8 mouse cellular contexts compared by ENCODE assay signal in the genomic region with DNA sequence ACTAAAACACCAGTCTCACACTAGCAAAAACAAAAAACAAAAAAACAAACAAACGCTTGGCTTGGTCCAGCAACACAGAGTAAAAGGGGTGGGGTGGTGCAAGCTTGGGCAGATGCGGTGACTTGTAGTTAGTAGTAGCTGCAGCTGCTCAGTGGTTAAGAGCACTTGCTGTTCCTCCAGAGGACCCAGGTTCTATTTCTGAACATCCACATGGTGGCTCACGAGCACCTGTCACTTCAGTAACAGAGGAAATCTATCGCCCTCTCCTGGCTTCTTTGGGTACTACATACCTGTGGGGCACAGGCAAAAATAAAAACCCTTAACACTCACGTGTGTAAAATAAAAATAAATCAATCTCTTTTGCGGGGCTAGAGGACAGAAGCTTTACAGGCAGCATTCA. TPM values are rescaled to one million over a fixed set of nuclear protein-coding genes. Genes with fewer than 3 reads are reported as not detected.
DNase-seq lines count a peak whose midpoint lies in the region; ATAC-seq and TF ChIP-seq lines count a peak whose summit lies in the region.

No protein-coding gene starts in this region.

- peak; percentile 75 for DNase-seq in kidney, adult 2 months
- no peak for DNase-seq in G1E (ENCODE audit: low spot score)
- DNase-seq in c-Kit-positive CD71-negative TER-119-negative erythroid progenitor cells, embryonic 14.5 days (ENCODE audit: low read depth), result peak; percentile 54
- peak; percentile 34 to 65 for DNase-seq in heart, postnatal 36 days
- DNase-seq in left cerebral cortex, postnatal 14 days (ENCODE audit: low spot score in 2 of 2), result peak; percentile 43 to 58
- DNase-seq in retina, postnatal 1 day, result peak; percentile 75
- no peak for DNase-seq in yolk sac, embryonic 10.5 days (ENCODE audit: low spot score)

- H3K27ac ChIP-seq in kidney, adult 2 months (ENCODE audit: insufficient read depth, low read depth, low read length), result no peak overlapping the region
- H3K27ac ChIP-seq in kidney, embryonic 15.5 days, result no peak overlapping the region

- no peak overlapping the region for H3K4me3 ChIP-seq in kidney, adult 2 months (ENCODE audit: insufficient read depth, low read depth, low read length)
- no peak overlapping the region for H3K4me3 ChIP-seq in kidney, embryonic 15.5 days (replicated peaks)
- H3K4me3 ChIP-seq in G1E (ENCODE audit: low read depth, low read length), result no peak overlapping the region

- 0 out of 2 replicates have a peak, but pooled peaks cover 3% of the 10 kb centered on the region for H3K9me3 ChIP-seq in kidney, embryonic 15.5 days (replicated peaks)
- H3K9me3 ChIP-seq in G1E (replicated peaks), result no peaks in the 10 kb centered on the region

- no peak for ATAC-seq in kidney, embryonic 15.5 days (replicated peaks; ENCODE audit: low FRiP score)
- ATAC-seq in G1E (ENCODE audit: extremely low read depth, insufficient number of reproducible peaks, low FRiP score, poor library complexity, severe bottlenecking), result no peak

- 30% methylated on average over 6 of the region's 6 CpGs for WGBS in kidney, adult 2 months
- WGBS in kidney, embryonic 15.5 days, result 40% methylated on average over 6 of the region's 6 CpGs

- peak; percentile 78 for TF ChIP-seq CTCF in kidney, adult 2 months (conservative IDR thresholded peaks at IDR 0.05; ENCODE audit: insufficient read depth, insufficient read length, low read depth, low read length)
- peak; percentile 57 for TF ChIP-seq CTCF in G1E (IDR thresholded peaks at IDR 0.05; ENCODE audit: low read depth, low read length)

- no peaks in the 10 kb centered on the region for H3K36me3 ChIP-seq in kidney, adult 2 months (ENCODE audit: control insufficient read depth, insufficient read depth, low read length)
- H3K36me3 ChIP-seq in kidney, embryonic 15.5 days, result peaks cover 13% of the 10 kb centered on the region
- H3K36me3 ChIP-seq in G1E (replicated peaks), result no peaks in the 10 kb centered on the region

- no peak overlapping the region for H3K4me2 ChIP-seq in kidney, embryonic 15.5 days

- H3K27me3 ChIP-seq in kidney, adult 2 months (replicated peaks; ENCODE audit: control insufficient read depth, insufficient read depth, low read length), result no peaks in the 10 kb centered on the region
- H3K27me3 ChIP-seq in kidney, embryonic 15.5 days, result no peaks in the 10 kb centered on the region
- no peaks in the 10 kb centered on the region for H3K27me3 ChIP-seq in G1E (ENCODE audit: insufficient read depth, low read length)

- no peaks in the 10 kb centered on the region for H3K4me1 ChIP-seq in kidney, adult 2 months (ENCODE audit: control insufficient read depth, insufficient read depth, low read length)
- 0 out of 2 replicates have a peak, but pooled peaks cover 3% of the 10 kb centered on the region for H3K4me1 ChIP-seq in kidney, embryonic 15.5 days
- H3K4me1 ChIP-seq in G1E (ENCODE audit: insufficient read depth, low read depth, low read length), result no peaks in the 10 kb centered on the region

- intact Hi-C loops in heart, postnatal 36 days (cut with DNase I), result no loop called here
- intact Hi-C loops in left cerebral cortex, postnatal 14 days (cut with DNase I), result no loop called here

- no peak overlapping the region for H3K9ac ChIP-seq in kidney, embryonic 15.5 days

- no peak for TF ChIP-seq POLR2A in kidney, adult 2 months (IDR thresholded peaks at IDR 0.05; ENCODE audit: low read depth, low read length)

RNA-seq across cellular contexts. Expression of gene Cdh3, which starts 23.8 kb away (rescaled TPM):
- 5.0 and 5.5 TPM in 2 replicates for polyA plus RNA-seq in kidney, adult 2 months (2012; rRNA removed)
- polyA plus RNA-seq in kidney, embryonic 15.5 days (2015; fragmentation: Nextera tagmentation; extraction: Ambion mirVana), result 29.7 and 33.5 TPM in 2 replicates
- total RNA-seq in G1E (2014; fragmentation: Nextera tagmentation), result not detected in 2 replicates
- total RNA-seq in G1E (2017), result 0.05 TPM in 1 of 2 replicates, not detected in the other
- not detected in 2 replicates for polyA plus RNA-seq in G1E (2012)
- total RNA-seq in heart, postnatal 36 days (2021), result 1 to 10 TPM in 1 of 2 experiments, under 1 TPM in 1; 0.81 to 1.2 TPM
- under 1 TPM; 0.42 to 0.62 TPM for total RNA-seq in left cerebral cortex, postnatal 14 days (2021)

RNA-seq across cellular contexts. Expression of gene 6030452D12Rik, which starts 34.1 kb away (rescaled TPM):
- polyA plus RNA-seq in kidney, adult 2 months (2012; rRNA removed), result not detected in 2 replicates
- polyA plus RNA-seq in kidney, embryonic 15.5 days (2015; fragmentation: Nextera tagmentation; extraction: Ambion mirVana), result not detected in 2 replicates
- total RNA-seq in G1E (2014; fragmentation: Nextera tagmentation), result not detected in 2 replicates
- total RNA-seq in G1E (2017), result not detected in 2 replicates
- not detected in 2 replicates for polyA plus RNA-seq in G1E (2012)
- total RNA-seq in heart, postnatal 36 days (2021), result not detected
- total RNA-seq in left cerebral cortex, postnatal 14 days (2021), result not detected

RNA-seq across cellular contexts. Expression of gene Gm10073, which starts 38.8 kb away (rescaled TPM):
- 34.0 and 102 TPM in 2 replicates for polyA plus RNA-seq in kidney, adult 2 months (2012; rRNA removed)
- polyA plus RNA-seq in kidney, embryonic 15.5 days (2015; fragmentation: Nextera tagmentation; extraction: Ambion mirVana), result 9.9 and 11.7 TPM in 2 replicates
- total RNA-seq in G1E (2014; fragmentation: Nextera tagmentation), result 18.1 and 19.3 TPM in 2 replicates
- total RNA-seq in G1E (2017), result 169 and 296 TPM in 2 replicates
- 20.2 and 30.8 TPM in 2 replicates for polyA plus RNA-seq in G1E (2012)
- 100 to 1,000 TPM; 105 to 117 TPM for total RNA-seq in heart, postnatal 36 days (2021)
- 10 to 100 TPM; 90.1 to 90.2 TPM for total RNA-seq in left cerebral cortex, postnatal 14 days (2021)

Comparison
In these comparisons a context has a peak if more than half of its experiments do, and no peak if none do; other contexts are left out.
1. DNase-seq: peak in kidney, adult 2 months (single experiment), c-Kit-positive CD71-negative TER-119-negative erythroid progenitor cells, embryonic 14.5 days (single experiment), heart, postnatal 36 days (2 of 2), left cerebral cortex, postnatal 14 days (2 of 2) and retina, postnatal 1 day (single experiment); none in G1E (single experiment) and yolk sac, embryonic 10.5 days (single experiment).